Mouse (Mus musculus): ENCODE measurements around the gene Gm20403.

- TF ChIP-seq CTCF (IDR thresholded peaks at IDR 0.05 in 2 of 3, conservative IDR thresholded peaks at IDR 0.05 in 1 of 3; ENCODE audit: control insufficient read depth in 1 of 3, insufficient read depth in 1 of 3, low read depth in 2 of 3, low read length in 3 of 3, poor library complexity in 1 of 3, severe bottlenecking in 1 of 3): no peak
- peak; percentile 66; the same call in 1 of the 2 replicates for TF ChIP-seq TBP (IDR thresholded peaks at IDR 0.05; ENCODE audit: low read depth, low read length)
- TF ChIP-seq POLR2A (IDR thresholded peaks at IDR 0.05; ENCODE audit: control insufficient read depth in 1 of 2, insufficient read depth in 1 of 2, low read depth in 1 of 2, low read length in 2 of 2, poor library complexity in 1 of 2): peak; percentile 22 to 69; a peak in 3 of 4 replicates
Observed at GRCm38 (mm10) chr12:54993246-54994067, 7.1 kb upstream of the Gm20403 start.
